Mouse (Mus musculus): Measurements from ENCODE around the gene Notch1. TPM values are rescaled to one million over a fixed set of nuclear protein-coding genes. Genes with fewer than 3 reads are reported as not detected.
A peak's percentile ranks its signal among the peaks of the same experiment; 100 is the strongest.

The Notch1 gene
- polyA plus RNA-seq, 1 experiment from 2014 or later, result 24.3 TPM

GRCm38 (mm10) chr2:26449121-26450060 lies 67.1 kb downstream of the Notch1 start:
- no peak overlapping the region for H3K9ac ChIP-seq
- H3K27ac ChIP-seq, result no peak overlapping the region
- H3K4me1 ChIP-seq, result peaks cover 20% of the 10 kb centered on the region
- no peak overlapping the region for H3K4me3 ChIP-seq
- WGBS, result 18% methylated on average over 5 of the region's 5 CpGs
- H3K27me3 ChIP-seq, result no peaks in the 10 kb centered on the region
- H3K36me3 ChIP-seq, result no peaks in the 10 kb centered on the region
- no peak for ATAC-seq (ENCODE audit: insufficient number of reproducible peaks, low FRiP score, low TSS enrichment, low read depth)
- no peaks in the 10 kb centered on the region for H3K9me3 ChIP-seq
- H3K4me2 ChIP-seq, result no peak overlapping the region

- H3K4me3 ChIP-seq, result no peak overlapping the region
- 57% methylated on average over 1 of the region's 1 CpGs for WGBS
- 0 out of 2 replicates have a peak overlapping the region, but pooled peaks have one; percentile 27 for H3K27ac ChIP-seq
- H3K36me3 ChIP-seq, result no peaks in the 10 kb centered on the region
- H3K9me3 ChIP-seq, result no peaks in the 10 kb centered on the region
- H3K27me3 ChIP-seq, result no peaks in the 10 kb centered on the region
- 0 out of 2 replicates have a peak overlapping the region, but pooled peaks have one; percentile 12 for H3K4me2 ChIP-seq
- H3K4me1 ChIP-seq, result peaks cover 34% of the 10 kb centered on the region
- no peak overlapping the region for H3K9ac ChIP-seq
- no peak for ATAC-seq (ENCODE audit: insufficient number of reproducible peaks, low FRiP score, low TSS enrichment, low read depth)
These were observed 69.0 kb downstream of the Notch1 start for GRCm38 (mm10) chr2:26447451-26447850.

GRCm38 (mm10) chr2:26446671-26447070 lies 69.8 kb downstream of the Notch1 start:
- Histone ChIP-seq H3K36me3 (peaks cover 2% of the 10 kb centered on the region), H3K27ac (peak overlapping the region; percentile 89; the same call in 1 of the 2 replicates), H3K4me2 (peak overlapping the region; percentile 85), H3K9me3 (no peaks in the 10 kb centered on the region), H3K4me3 (peak overlapping the region; percentile 75), H3K9ac (peak overlapping the region; percentile 38), H3K4me1 (peaks cover 36% of the 10 kb centered on the region), H3K27me3 (no peaks in the 10 kb centered on the region)
- no peak for ATAC-seq (ENCODE audit: insufficient number of reproducible peaks, low FRiP score, low TSS enrichment, low read depth)
- 68% methylated on average over 4 of the region's 4 CpGs for WGBS

GRCm38 (mm10) chr2:26445666-26446445 lies 70.6 kb downstream of the Notch1 start:
- WGBS, result under 1% methylated on average over 44 of the region's 44 CpGs
- Histone ChIP-seq H3K27me3 (no peaks in the 10 kb centered on the region), H3K9ac (peak overlapping the region; percentile 38), H3K9me3 (no peaks in the 10 kb centered on the region), H3K36me3 (peaks cover 10% of the 10 kb centered on the region), H3K27ac (peak overlapping the region; percentile 89), H3K4me1 (peaks cover 36% of the 10 kb centered on the region), H3K4me2 (peak overlapping the region; percentile 85), H3K4me3 (peak overlapping the region; percentile 75)
- peak; percentile 88 for ATAC-seq (ENCODE audit: insufficient number of reproducible peaks, low FRiP score, low TSS enrichment, low read depth)

- Histone ChIP-seq H3K27me3 (no peaks in the 10 kb centered on the region), H3K9me3 (no peaks in the 10 kb centered on the region), H3K4me1 (peaks cover 36% of the 10 kb centered on the region), H3K9ac (peak within 1 kb of the TSS; percentile 75), H3K4me2 (peak within 1 kb of the TSS; percentile 85), H3K36me3 (peaks cover 18% of the 10 kb centered on the region), H3K27ac (peak within 1 kb of the TSS; percentile 92), H3K4me3 (peak within 1 kb of the TSS; percentile 75)
- WGBS, result under 1% methylated on average over 61 of the region's 61 CpGs
- ATAC-seq (ENCODE audit: insufficient number of reproducible peaks, low FRiP score, low TSS enrichment, low read depth), result peak; percentile 94
These were observed 71.4 kb downstream of the Notch1 start, which contains the start of gene Sec16a for GRCm38 (mm10) chr2:26444946-26445665. Gene Sec16a, minus strand, starts transcription at chr2:26445216.

- Histone ChIP-seq H3K4me3 (peak overlapping the region; percentile 75), H3K27me3 (no peaks in the 10 kb centered on the region), H3K4me1 (peaks cover 36% of the 10 kb centered on the region), H3K4me2 (peak overlapping the region; percentile 56), H3K9ac (peak overlapping the region; percentile 75), H3K9me3 (no peaks in the 10 kb centered on the region), H3K27ac (peak overlapping the region; percentile 92), H3K36me3 (peaks cover 25% of the 10 kb centered on the region)
- no peak for ATAC-seq (ENCODE audit: insufficient number of reproducible peaks, low FRiP score, low TSS enrichment, low read depth)
- 1% methylated on average over 15 of the region's 15 CpGs for WGBS
These were observed 72.1 kb downstream of the Notch1 start for GRCm38 (mm10) chr2:26444368-26444767.

- ATAC-seq (ENCODE audit: insufficient number of reproducible peaks, low FRiP score, low TSS enrichment, low read depth), result no peak
- peaks cover 36% of the 10 kb centered on the region for H3K4me1 ChIP-seq
- H3K9ac ChIP-seq, result peak overlapping the region; percentile 75
- H3K4me2 ChIP-seq, result peak overlapping the region; percentile 56
- peak overlapping the region; percentile 75 for H3K4me3 ChIP-seq
- H3K27ac ChIP-seq, result no peak overlapping the region
- H3K36me3 ChIP-seq, result peaks cover 30% of the 10 kb centered on the region
- H3K9me3 ChIP-seq, result no peaks in the 10 kb centered on the region
- H3K27me3 ChIP-seq, result no peaks in the 10 kb centered on the region
- 48% methylated on average over 3 of the region's 3 CpGs for WGBS
These were observed 72.6 kb downstream of the Notch1 start for GRCm38 (mm10) chr2:26443876-26444275.

GRCm38 (mm10) chr2:26442843-26443242 lies 73.6 kb downstream of the Notch1 start:
- H3K4me2 ChIP-seq, result no peak overlapping the region
- H3K4me1 ChIP-seq, result peaks cover 44% of the 10 kb centered on the region
- H3K9ac ChIP-seq, result no peak overlapping the region
- H3K27ac ChIP-seq, result no peak overlapping the region
- H3K27me3 ChIP-seq, result no peaks in the 10 kb centered on the region
- H3K4me3 ChIP-seq, result no peak overlapping the region
- peaks cover 40% of the 10 kb centered on the region for H3K36me3 ChIP-seq
- WGBS, result 91% methylated on average over 1 of the region's 1 CpGs
- H3K9me3 ChIP-seq, result no peaks in the 10 kb centered on the region
- no peak for ATAC-seq (ENCODE audit: insufficient number of reproducible peaks, low FRiP score, low TSS enrichment, low read depth)

- Histone ChIP-seq H3K4me1 (peaks cover 40% of the 10 kb centered on the region), H3K4me3 (no peak overlapping the region), H3K27ac (no peak overlapping the region), H3K4me2 (no peak overlapping the region), H3K9ac (no peak overlapping the region), H3K36me3 (peaks cover 50% of the 10 kb centered on the region), H3K9me3 (no peaks in the 10 kb centered on the region), H3K27me3 (no peaks in the 10 kb centered on the region)
- ATAC-seq (ENCODE audit: insufficient number of reproducible peaks, low FRiP score, low TSS enrichment, low read depth), result no peak
- WGBS, result 61% methylated on average over 5 of the region's 5 CpGs
These were observed 74.8 kb downstream of the Notch1 start for GRCm38 (mm10) chr2:26441688-26442087.

GRCm38 (mm10) chr2:26441261-26441660 lies 75.2 kb downstream of the Notch1 start:
- Histone ChIP-seq H3K27me3 (no peaks in the 10 kb centered on the region), H3K4me1 (peaks cover 36% of the 10 kb centered on the region), H3K9me3 (no peaks in the 10 kb centered on the region), H3K36me3 (peaks cover 51% of the 10 kb centered on the region), H3K9ac (no peak overlapping the region), H3K27ac (no peak overlapping the region), H3K4me2 (no peak overlapping the region), H3K4me3 (no peak overlapping the region)
- WGBS, result 94% methylated on average over 4 of the region's 4 CpGs
- no peak for ATAC-seq (ENCODE audit: insufficient number of reproducible peaks, low FRiP score, low TSS enrichment, low read depth)

GRCm38 (mm10) chr2:26439671-26440070 lies 76.8 kb downstream of the Notch1 start:
- 86% methylated on average over 6 of the region's 6 CpGs for WGBS

More at GRCm38 (mm10) chr2:26439671-26440070, 76.8 kb downstream of the Notch1 start:
- H3K27ac ChIP-seq, result no peak overlapping the region; the same call in 1 of the 2 replicates
- H3K36me3 ChIP-seq, result peaks cover 67% of the 10 kb centered on the region
- ATAC-seq (ENCODE audit: insufficient number of reproducible peaks, low FRiP score, low TSS enrichment, low read depth), result no peak
- no peak overlapping the region for H3K9ac ChIP-seq
- peaks cover 34% of the 10 kb centered on the region for H3K4me1 ChIP-seq
- H3K4me3 ChIP-seq, result no peak overlapping the region
- no peaks in the 10 kb centered on the region for H3K27me3 ChIP-seq
- H3K9me3 ChIP-seq, result no peaks in the 10 kb centered on the region
- H3K4me2 ChIP-seq, result no peak overlapping the region
